Mouse (Mus musculus): Measurements from ENCODE around the gene Selenbp1. TPM values are rescaled to one million over a fixed set of nuclear protein-coding genes. Genes with fewer than 3 reads are reported as not detected.
"Not testable (repeated sequence)": the region's sequence is repeated elsewhere in the genome, so short reads cannot be mapped to it uniquely, and the experiment has no call there.

Gene Selenbp1
- polyA plus RNA-seq, 1 experiment from 2014 or later, result 9.9 TPM

DNA sequence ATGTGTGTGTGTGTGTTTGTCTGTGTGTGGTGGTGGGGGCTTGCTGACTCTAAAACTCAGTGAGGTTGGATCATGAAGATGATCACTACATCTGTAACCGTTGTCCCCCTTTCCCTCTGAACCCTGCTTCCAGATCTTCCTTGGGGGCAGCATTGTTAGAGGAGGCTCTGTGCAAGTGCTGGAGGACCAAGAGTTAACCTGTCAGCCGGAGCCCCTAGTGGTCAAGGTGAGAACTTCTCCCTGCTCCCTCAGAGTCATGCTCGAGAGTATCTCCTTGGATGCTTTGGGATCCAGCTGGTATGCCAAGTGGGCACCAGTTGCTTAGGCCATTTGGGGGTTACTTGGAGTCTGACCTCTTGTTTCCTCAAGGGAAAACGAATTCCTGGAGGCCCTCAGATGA, 10.8 kb downstream of the Selenbp1 start:
- not testable (repeated sequence) for ATAC-seq (ENCODE audit: low FRiP score); H3K9ac ChIP-seq; H3K36me3 ChIP-seq (replicated peaks; ENCODE audit: control insufficient read depth, insufficient read depth); H3K27me3 ChIP-seq (ENCODE audit: control insufficient read depth, insufficient read depth, low read length); DNase-seq (ENCODE audit: low spot score); H3K4me2 ChIP-seq (replicated peaks); H3K4me1 ChIP-seq (replicated peaks; ENCODE audit: control insufficient read depth, insufficient read depth, low read length); H3K4me3 ChIP-seq (replicated peaks; ENCODE audit: low read length); H3K27ac ChIP-seq; H3K9me3 ChIP-seq (ENCODE audit: control insufficient read depth, low read length)
- 37% methylated on average over 4 of the region's 4 CpGs for WGBS

GRCm38 (mm10) chr3:94948066-94948614, 15.3 kb downstream of the Selenbp1 start:
- 75% methylated on average over 3 of the region's 3 CpGs for WGBS
- no peaks in the 10 kb centered on the region for H3K4me1 ChIP-seq (replicated peaks; ENCODE audit: control insufficient read depth, insufficient read depth, low read length)
- H3K36me3 ChIP-seq (replicated peaks; ENCODE audit: control insufficient read depth, insufficient read depth), result no peaks in the 10 kb centered on the region
- no peak overlapping the region for H3K27ac ChIP-seq
- ATAC-seq (ENCODE audit: low FRiP score), result no peak
- no peak for DNase-seq (ENCODE audit: low spot score)
- no peak overlapping the region for H3K9ac ChIP-seq
- no peak overlapping the region for H3K4me3 ChIP-seq (replicated peaks; ENCODE audit: low read length)
- no peaks in the 10 kb centered on the region for H3K27me3 ChIP-seq (ENCODE audit: control insufficient read depth, insufficient read depth, low read length)
- no peaks in the 10 kb centered on the region for H3K9me3 ChIP-seq (ENCODE audit: control insufficient read depth, low read length)
- H3K4me2 ChIP-seq (replicated peaks), result no peak overlapping the region

DNA sequence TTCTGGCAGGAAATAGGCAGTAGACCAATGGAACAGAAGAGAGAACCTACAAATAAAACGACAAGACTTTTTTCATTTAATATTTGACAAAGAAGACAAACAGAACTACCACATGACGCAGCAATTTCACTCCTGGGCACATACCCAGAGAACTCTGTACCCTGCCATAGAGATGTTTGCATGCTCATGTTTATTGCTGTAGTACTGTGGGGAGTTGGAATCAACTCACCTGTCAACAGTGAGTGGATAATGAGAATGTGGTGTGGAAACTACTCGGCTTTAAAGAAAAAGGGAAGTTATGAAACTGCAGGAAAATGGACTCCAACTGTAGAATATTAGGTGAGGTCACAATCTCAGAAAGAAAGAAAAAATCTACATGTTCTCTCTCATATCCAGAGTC, 16.8 kb downstream of the Selenbp1 start:
- no peak overlapping the region for H3K4me3 ChIP-seq (replicated peaks; ENCODE audit: low read length)
- H3K4me2 ChIP-seq (replicated peaks), result no peak overlapping the region
- no peak overlapping the region for H3K9ac ChIP-seq
- H3K27ac ChIP-seq, result no peak overlapping the region
- H3K4me1 ChIP-seq (replicated peaks; ENCODE audit: control insufficient read depth, insufficient read depth, low read length), result peaks cover 1% of the 10 kb centered on the region
- H3K27me3 ChIP-seq (ENCODE audit: control insufficient read depth, insufficient read depth, low read length), result no peaks in the 10 kb centered on the region
- WGBS, result 83% methylated on average over 3 of the region's 3 CpGs
- H3K36me3 ChIP-seq (replicated peaks; ENCODE audit: control insufficient read depth, insufficient read depth), result no peaks in the 10 kb centered on the region
- ATAC-seq (ENCODE audit: low FRiP score) (no peak), DNase-seq (ENCODE audit: low spot score) (no peak)
- no peaks in the 10 kb centered on the region for H3K9me3 ChIP-seq (ENCODE audit: control insufficient read depth, low read length)

DNA sequence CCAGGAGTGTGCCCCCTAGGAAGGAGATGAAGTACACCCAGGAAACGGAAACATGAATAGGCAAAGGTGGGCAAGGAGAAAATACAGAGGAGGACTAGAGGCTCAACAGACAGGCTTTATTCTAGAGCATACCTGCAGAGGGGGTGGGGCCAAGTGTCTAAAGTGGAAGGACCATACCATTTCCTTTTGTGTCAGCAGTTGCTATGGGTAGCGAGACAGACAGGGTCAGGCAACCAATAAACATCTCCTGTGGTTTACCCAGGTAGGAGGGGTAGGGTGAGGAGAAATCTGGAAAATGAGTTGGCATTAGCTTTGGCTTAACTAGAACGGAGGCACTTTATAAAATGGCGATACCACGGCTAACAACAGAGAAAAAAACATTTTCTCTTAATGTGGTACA, 19.9 kb downstream of the Selenbp1 start:
- H3K4me3 ChIP-seq (replicated peaks; ENCODE audit: low read length), result peak overlapping the region; percentile 62; the same call in 1 of the 2 replicates
- no peaks in the 10 kb centered on the region for H3K27me3 ChIP-seq (ENCODE audit: control insufficient read depth, insufficient read depth, low read length)
- H3K9ac ChIP-seq, result no peak overlapping the region
- no peaks in the 10 kb centered on the region for H3K9me3 ChIP-seq (ENCODE audit: control insufficient read depth, low read length)
- ATAC-seq (ENCODE audit: low FRiP score) (no peak), DNase-seq (ENCODE audit: low spot score) (no peak)
- WGBS, result 69% methylated on average over 5 of the region's 5 CpGs
- peak overlapping the region; percentile 55 for H3K4me2 ChIP-seq (replicated peaks)
- peaks cover 11% of the 10 kb centered on the region for H3K4me1 ChIP-seq (replicated peaks; ENCODE audit: control insufficient read depth, insufficient read depth, low read length)
- H3K27ac ChIP-seq, result no peak overlapping the region
- H3K36me3 ChIP-seq (replicated peaks; ENCODE audit: control insufficient read depth, insufficient read depth), result peaks cover 22% of the 10 kb centered on the region

GRCm38 (mm10) chr3:94953384-94953763, 20.5 kb downstream of the Selenbp1 start:
- WGBS, result 18% methylated on average over 9 of the region's 9 CpGs
- peak; percentile 41 for DNase-seq (ENCODE audit: low spot score)
- peaks cover 11% of the 10 kb centered on the region for H3K4me1 ChIP-seq (replicated peaks; ENCODE audit: control insufficient read depth, insufficient read depth, low read length)
- no peak; the same call in 1 of the 2 replicates for ATAC-seq (ENCODE audit: low FRiP score)
- no peaks in the 10 kb centered on the region for H3K9me3 ChIP-seq (ENCODE audit: control insufficient read depth, low read length)
- peak overlapping the region; percentile 98 for H3K27ac ChIP-seq
- peak overlapping the region; percentile 55 for H3K4me2 ChIP-seq (replicated peaks)
- no peaks in the 10 kb centered on the region for H3K27me3 ChIP-seq (ENCODE audit: control insufficient read depth, insufficient read depth, low read length)
- H3K9ac ChIP-seq, result peak overlapping the region; percentile 84
- peaks cover 28% of the 10 kb centered on the region for H3K36me3 ChIP-seq (replicated peaks; ENCODE audit: control insufficient read depth, insufficient read depth)
- peak overlapping the region; percentile 62 for H3K4me3 ChIP-seq (replicated peaks; ENCODE audit: low read length)

DNA sequence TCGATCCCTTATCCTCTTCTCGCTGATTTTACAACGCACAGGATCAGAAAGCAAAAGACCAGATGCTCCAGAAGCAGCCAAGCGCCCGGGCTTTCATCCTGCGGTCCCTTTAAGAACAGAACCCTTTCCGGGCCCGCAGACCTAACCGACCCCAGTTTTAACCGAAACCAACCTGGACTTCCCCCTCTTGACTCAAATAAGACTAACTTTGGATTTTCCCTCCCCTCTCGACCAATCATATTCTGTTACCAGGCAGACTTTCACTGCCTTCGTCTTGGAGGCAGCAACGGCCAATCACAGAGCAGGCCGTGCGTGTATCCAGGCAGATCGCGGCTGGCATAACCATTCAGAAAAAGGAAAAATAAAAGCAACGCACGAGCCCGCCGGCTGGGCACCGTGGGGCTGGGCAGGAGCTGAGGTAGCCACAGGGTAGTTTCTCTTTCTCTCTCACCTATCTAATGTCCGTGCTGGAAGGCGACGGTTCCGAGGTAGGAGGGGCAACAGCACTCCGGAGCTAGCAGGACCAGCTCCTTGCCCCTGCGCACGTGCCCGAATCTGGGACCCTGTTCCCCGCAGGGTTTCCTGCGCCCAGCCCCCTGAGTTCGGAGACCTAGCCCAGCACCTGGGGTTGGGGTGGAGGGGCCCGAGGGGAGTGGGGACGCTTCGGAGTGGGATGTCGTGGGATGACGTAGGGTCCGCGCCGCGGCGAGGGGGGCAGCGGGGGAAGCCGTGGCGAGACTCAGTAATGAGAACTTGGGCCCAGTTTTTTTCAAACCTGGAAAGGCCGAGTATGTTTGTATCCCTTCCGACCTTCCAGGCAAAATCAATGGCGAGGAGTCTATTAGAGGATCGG, 21.1 kb downstream of the Selenbp1 start, which contains the start of gene Rfx5:
Gene Rfx5, plus strand, starts transcription at position 312 of the 853 bp plus-strand sequence.
- Histone ChIP-seq H3K9me3 (ENCODE audit: control insufficient read depth, low read length) (no peaks in the 10 kb centered on the region), H3K27me3 (ENCODE audit: control insufficient read depth, insufficient read depth, low read length) (no peaks in the 10 kb centered on the region), H3K4me1 (replicated peaks; ENCODE audit: control insufficient read depth, insufficient read depth, low read length) (peaks cover 11% of the 10 kb centered on the region), H3K36me3 (replicated peaks; ENCODE audit: control insufficient read depth, insufficient read depth) (peaks cover 33% of the 10 kb centered on the region), H3K4me3 (replicated peaks; ENCODE audit: low read length) (peak within 1 kb of the TSS; percentile 62), H3K4me2 (replicated peaks) (peak within 1 kb of the TSS; percentile 55), H3K9ac (peak within 1 kb of the TSS; percentile 84), H3K27ac (peak within 1 kb of the TSS; percentile 98)
- ATAC-seq (ENCODE audit: low FRiP score) (peak; percentile 96), DNase-seq (ENCODE audit: low spot score) (peak; percentile 92)
- under 1% methylated on average over 50 of the region's 50 CpGs for WGBS

- H3K4me3 ChIP-seq (replicated peaks; ENCODE audit: low read length), result no peak overlapping the region
- peaks cover 33% of the 10 kb centered on the region for H3K36me3 ChIP-seq (replicated peaks; ENCODE audit: control insufficient read depth, insufficient read depth)
- no peaks in the 10 kb centered on the region for H3K9me3 ChIP-seq (ENCODE audit: control insufficient read depth, low read length)
- no peak overlapping the region for H3K9ac ChIP-seq
- H3K4me2 ChIP-seq (replicated peaks), result no peak overlapping the region
- ATAC-seq (ENCODE audit: low FRiP score) (no peak), DNase-seq (ENCODE audit: low spot score) (no peak)
- H3K4me1 ChIP-seq (replicated peaks; ENCODE audit: control insufficient read depth, insufficient read depth, low read length), result peaks cover 11% of the 10 kb centered on the region
- no peaks in the 10 kb centered on the region for H3K27me3 ChIP-seq (ENCODE audit: control insufficient read depth, insufficient read depth, low read length)
- 93% methylated on average over 8 of the region's 8 CpGs for WGBS
- H3K27ac ChIP-seq, result no peak overlapping the region
These were observed 25.4 kb downstream of the Selenbp1 start for GRCm38 (mm10) chr3:94958295-94958694.

GRCm38 (mm10) chr3:94959871-94960270, 27.0 kb downstream of the Selenbp1 start:
- H3K4me3 ChIP-seq (replicated peaks; ENCODE audit: low read length), result no peak overlapping the region
- DNase-seq (ENCODE audit: low spot score) (no peak), ATAC-seq (ENCODE audit: low FRiP score) (no peak)
- H3K9ac ChIP-seq, result no peak overlapping the region
- peaks cover 8% of the 10 kb centered on the region for H3K4me1 ChIP-seq (replicated peaks; ENCODE audit: control insufficient read depth, insufficient read depth, low read length)
- H3K36me3 ChIP-seq (replicated peaks; ENCODE audit: control insufficient read depth, insufficient read depth), result peaks cover 33% of the 10 kb centered on the region
- H3K27ac ChIP-seq, result no peak overlapping the region
- no peaks in the 10 kb centered on the region for H3K27me3 ChIP-seq (ENCODE audit: control insufficient read depth, insufficient read depth, low read length)
- H3K9me3 ChIP-seq (ENCODE audit: control insufficient read depth, low read length), result no peaks in the 10 kb centered on the region
- WGBS, result 45% methylated on average over 8 of the region's 8 CpGs
- H3K4me2 ChIP-seq (replicated peaks), result no peak overlapping the region

DNA sequence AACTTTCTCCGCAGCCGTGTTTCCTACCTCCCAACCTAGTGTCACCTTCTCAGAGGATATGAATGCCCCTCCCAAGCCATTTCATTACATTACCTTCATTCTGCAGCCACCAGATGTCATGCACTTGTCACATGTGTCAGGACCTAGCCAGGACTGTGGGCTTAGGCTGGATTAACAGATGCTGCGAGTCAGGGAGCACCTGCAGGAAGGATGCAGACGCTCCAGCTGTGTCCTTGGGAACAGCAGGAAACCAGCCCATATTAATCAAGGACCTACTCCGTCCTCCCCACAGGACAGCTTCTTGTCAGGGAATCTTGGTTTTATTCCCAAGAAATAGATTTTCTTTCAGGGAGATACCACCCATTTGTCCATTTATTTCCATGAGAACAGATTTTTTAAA, 27.5 kb downstream of the Selenbp1 start:
- Histone ChIP-seq H3K27ac (no peak overlapping the region), H3K4me2 (replicated peaks) (no peak overlapping the region), H3K36me3 (replicated peaks; ENCODE audit: control insufficient read depth, insufficient read depth) (peaks cover 33% of the 10 kb centered on the region), H3K4me3 (replicated peaks; ENCODE audit: low read length) (no peak overlapping the region), H3K4me1 (replicated peaks; ENCODE audit: control insufficient read depth, insufficient read depth, low read length) (peaks cover 3% of the 10 kb centered on the region; the same call in 1 of the 2 replicates), H3K9ac (no peak overlapping the region), H3K9me3 (ENCODE audit: control insufficient read depth, low read length) (no peaks in the 10 kb centered on the region), H3K27me3 (ENCODE audit: control insufficient read depth, insufficient read depth, low read length) (no peaks in the 10 kb centered on the region)
- ATAC-seq (ENCODE audit: low FRiP score) (no peak), DNase-seq (ENCODE audit: low spot score) (no peak)
- 56% methylated on average over 5 of the region's 5 CpGs for WGBS

All from hindbrain, embryonic 14.5 days (tissue).